Mouse (Mus musculus) skeletal muscle tissue, adult 2 months (tissue): ENCODE measurements at regions not wholly inside any gene's neighbourhood (a gene's known extent, or its start where the extent isn't known, plus 50 kb on each side); places are given as distances from the start of the nearest gene placed in this dataset.

Source experiments
- DNase-seq: peaks from one replicate; pipeline ENCODE4 v3.0.0-alpha.2; 2012; ENCODE audit warnings: low read depth, low spot score

DNA sequence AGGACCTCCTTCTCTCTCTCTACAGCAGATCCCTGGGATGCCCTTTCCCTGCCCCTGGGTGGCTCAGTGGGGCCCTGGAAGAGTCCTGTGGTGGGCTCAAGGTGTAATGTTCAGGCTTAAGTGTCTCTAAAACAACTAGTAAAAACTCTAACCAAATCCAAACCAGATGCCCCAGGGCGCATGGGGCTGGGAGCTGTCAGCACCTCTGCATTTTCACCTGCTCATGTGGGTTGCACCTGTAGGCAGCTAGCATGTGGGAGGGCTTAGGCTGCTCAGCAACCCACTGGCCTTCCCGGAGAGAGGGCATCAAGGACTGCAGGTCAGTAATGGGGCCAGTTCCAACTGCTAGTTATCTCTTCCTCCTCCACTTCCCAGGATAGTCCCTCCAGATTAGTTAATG lies 104.8 kb upstream of the Gm12830 start:
- DNase-seq = no peak

DNA sequence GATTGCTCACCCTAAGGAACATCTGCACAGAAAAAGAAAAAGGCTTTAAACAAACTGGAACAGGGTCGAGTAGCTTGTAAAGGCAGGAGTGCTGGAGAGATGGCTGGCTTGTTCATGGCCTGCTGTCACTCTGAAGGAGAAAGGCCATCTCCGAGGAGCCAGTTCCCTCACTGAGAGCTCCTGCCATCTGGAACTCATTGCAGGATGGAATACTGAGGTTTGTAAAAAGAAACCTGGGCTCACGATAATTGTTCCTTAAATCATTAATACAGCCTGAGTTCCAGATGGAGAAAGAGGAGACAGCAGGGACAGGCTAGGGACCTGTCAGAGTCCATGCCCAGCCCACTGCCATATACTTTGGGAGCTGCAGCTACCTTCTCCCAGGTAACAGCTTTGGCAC lies 100.8 kb upstream of the Gm12830 start:
- no peak for DNase-seq

DNA sequence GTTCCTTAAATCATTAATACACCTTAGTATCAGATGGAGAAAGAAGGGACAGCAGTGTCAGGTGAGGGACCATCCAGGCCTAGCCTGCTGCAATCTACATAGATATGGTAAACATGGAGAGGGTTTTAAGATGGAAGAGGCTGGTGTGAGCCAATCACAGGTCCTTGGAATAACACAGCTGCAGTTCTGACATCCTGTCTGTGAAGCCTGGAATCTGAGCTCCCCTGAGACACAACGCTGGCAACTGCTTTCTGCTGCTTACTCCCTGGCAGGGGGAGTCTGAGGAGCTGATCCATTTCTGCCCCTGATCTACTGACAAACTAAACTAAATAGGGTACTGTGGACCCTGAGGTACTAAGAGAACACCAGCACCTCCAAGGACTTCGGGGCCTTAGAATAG lies 100.1 kb upstream of the Gm12830 start:
- no peak for DNase-seq

GRCm38 (mm10) chr4:114728235-114729000 lies 93.1 kb upstream of the Gm12830 start:
- no peak for DNase-seq

GRCm38 (mm10) chr4:114733256-114734004 lies 88.1 kb upstream of the Gm12830 start:
- DNase-seq = no peak

GRCm38 (mm10) chr4:114738903-114739667 lies 82.4 kb upstream of the Gm12830 start:
- no peak for DNase-seq

DNA sequence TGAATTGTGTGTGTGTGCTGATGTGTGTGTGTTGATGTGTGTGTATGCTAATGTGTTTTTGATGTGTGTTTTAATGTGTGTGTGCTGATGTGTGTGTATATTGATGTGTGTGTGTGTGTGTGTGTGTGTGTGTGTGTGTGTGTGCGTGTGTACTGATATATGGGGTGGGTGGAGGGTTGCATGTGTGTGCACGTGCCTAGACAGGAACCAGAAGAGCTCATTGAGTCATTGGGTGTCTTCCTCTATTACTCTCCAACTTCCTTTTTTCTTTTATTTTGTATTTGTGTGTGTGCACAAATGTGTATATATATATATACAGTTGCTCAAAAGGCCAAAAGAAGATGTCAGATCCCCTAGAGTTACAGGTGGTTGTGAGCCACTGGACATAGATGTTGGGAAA lies 73.4 kb upstream of the Gm12830 start:
- DNase-seq = no peak

GRCm38 (mm10) chr4:114759837-114760236 lies 61.7 kb upstream of the Gm12830 start:
- no peak for DNase-seq

DNA sequence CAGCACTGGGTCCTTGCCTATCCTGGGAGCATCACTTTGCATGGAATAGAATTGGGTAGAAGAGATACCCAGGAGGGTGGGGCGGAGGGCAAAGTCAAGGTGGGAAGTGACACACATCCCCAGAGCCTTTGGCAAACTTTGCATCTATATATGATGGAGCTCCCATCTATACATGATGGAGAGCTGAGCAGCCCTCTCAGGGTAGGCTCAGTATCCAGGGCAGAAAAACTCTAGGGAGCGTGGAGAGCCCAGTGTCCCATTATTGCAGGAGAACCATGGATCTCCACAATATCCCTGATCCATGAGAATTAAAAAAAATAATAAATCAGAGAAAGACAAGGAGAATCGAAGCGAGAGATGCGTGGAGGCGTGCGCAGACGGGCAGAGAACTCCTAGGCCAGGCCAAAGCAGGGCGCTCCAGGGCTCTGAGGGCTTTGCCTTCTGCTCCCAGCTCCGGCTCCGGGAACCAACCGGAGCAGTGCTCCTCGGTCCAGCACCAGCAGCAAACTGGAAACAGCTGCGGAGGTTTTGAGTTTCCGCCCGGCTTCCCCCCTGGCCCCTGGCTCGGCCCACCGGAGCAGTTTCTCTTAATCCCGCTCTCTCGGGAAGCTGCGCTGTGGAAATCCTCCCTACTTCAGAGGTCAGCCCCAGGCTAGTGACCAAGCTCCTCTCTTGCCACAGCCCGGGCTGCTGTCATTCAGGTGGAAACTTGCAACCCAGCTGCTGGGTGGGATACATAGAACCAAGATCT lies 54.7 kb upstream of the Gm12830 start:
- DNase-seq = no peak
